Mouse (Mus musculus) lung, adult 2 months (tissue): ENCODE measurements around the gene Dusp21. TPM values are rescaled to one million over a fixed set of nuclear protein-coding genes. Genes with fewer than 3 reads are reported as not detected.

Experiments
- DNase-seq: peaks from one replicate; pipeline ENCODE4 v3.0.0; 2022
- H3K4me1 ChIP-seq: fragments of 200-500 bp; 2 replicates; pipeline ENCODE4 v1.6.1; 2011; ENCODE audit warnings: low read length; ENCODE audit not compliant: control insufficient read depth, insufficient read depth
- H3K4me3 ChIP-seq: fragments of 200-500 bp; replicated peaks from 2 replicates; pipeline ENCODE3; 2011; ENCODE audit warnings: low read depth, mild to moderate bottlenecking, control low read depth, low read length; ENCODE audit errors: extremely low read depth
- CTCF ChIP-seq: fragments of 200-500 bp; IDR thresholded peaks from 2 replicates; pipeline ENCODE4 v1.5.1; 2011; ENCODE audit warnings: mild to moderate bottlenecking, low read length, control low read depth; ENCODE audit not compliant: insufficient read depth
- POLR2A ChIP-seq: fragments of 200-500 bp; IDR thresholded peaks from 2 replicates; pipeline ENCODE4 v1.6.1; 2011; ENCODE audit warnings: low read depth, mild to moderate bottlenecking, control low read depth, low read length, borderline replicate concordance; ENCODE audit errors: extremely low read depth
- WGBS: fragments of 180-500 bp; shearing (Covaris S2); methylation state at CpG from one replicate; pipeline ENCODE4 v1.1.7; 2018; 5-methylcytosine and 5-hydroxymethylcytosine counted together
- polyA plus RNA-seq: library from polyadenylated mRNA; depleted of rRNA; stranded (reverse); fragments of >200 nt; gene quantifications from 2 replicates; pipeline ENCODE4 v1.2.3, GENCODE M21; 2012; rRNA removed

Gene Dusp21
- polyA plus RNA-seq = not detected in 2 replicates

DNA sequence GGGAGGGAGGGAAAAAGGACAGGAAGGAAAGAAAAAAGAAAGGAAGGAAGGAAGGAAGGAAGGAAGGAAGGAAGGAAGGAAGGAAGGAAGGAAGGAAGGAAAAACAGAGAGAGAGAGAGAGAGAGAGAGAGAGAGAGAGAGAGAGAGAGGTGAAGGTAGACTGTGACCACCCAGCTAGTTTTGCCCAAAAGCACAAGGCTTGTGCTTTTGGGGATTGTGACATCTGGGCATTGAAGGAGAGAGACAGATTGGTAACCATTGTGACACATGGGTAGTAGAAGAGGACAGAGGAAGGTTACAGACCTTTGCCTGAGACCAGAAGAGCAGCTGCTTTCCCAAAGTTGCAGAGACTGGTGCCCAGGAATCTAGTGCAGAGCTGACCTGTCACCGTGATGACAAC lies at the start of gene Dusp21:
Gene Dusp21 (plus strand): TSS at position 301 of the 400 bp plus-strand sequence.
- WGBS = 96% methylated on average over 1 of the region's 1 CpGs
- Histone ChIP-seq H3K4me1 (no peaks in the 10 kb centered on the region), H3K4me3 (no peak within 1 kb of the TSS)
- no peak for DNase-seq
- TF ChIP-seq CTCF (no peak), POLR2A (no peak)

DNA sequence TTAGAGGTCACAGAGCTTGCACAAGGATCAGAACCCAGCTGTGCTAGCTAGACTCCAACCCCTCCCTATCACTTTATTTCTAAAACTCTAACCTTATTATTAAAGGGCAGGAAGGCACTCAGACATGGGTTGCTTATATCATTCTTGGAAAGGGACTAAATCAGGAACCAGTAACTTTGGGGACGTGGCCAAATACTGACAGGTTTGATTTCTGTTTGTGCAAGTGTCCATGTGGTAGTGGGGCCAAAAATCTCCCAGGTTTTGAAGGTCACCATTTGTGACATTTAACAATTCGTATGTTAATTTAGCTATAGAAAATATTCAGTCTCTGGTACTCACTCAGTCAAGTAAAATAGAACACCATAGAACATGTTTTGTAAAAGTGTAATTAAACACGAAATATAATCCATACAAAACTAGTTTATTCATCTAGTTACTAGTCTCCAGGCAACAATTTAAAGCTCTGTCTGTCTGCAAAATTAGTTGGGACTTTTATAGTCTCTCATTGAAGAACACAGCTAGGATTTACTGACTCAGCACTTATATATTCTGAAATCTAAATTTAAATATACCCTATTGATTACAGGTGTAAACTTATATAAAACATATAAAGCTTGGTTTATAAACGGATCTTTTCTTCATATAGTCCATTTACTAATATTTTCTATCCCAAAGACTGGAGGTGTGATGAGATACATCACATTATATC lies 15.2 kb downstream of the Dusp21 start:
- TF ChIP-seq POLR2A = no peak
- no peak for TF ChIP-seq CTCF
- Histone ChIP-seq H3K4me1 (no peaks in the 10 kb centered on the region), H3K4me3 (no peak overlapping the region)
- WGBS = 61% methylated on average over 4 of the region's 4 CpGs
- DNase-seq = no peak

DNA sequence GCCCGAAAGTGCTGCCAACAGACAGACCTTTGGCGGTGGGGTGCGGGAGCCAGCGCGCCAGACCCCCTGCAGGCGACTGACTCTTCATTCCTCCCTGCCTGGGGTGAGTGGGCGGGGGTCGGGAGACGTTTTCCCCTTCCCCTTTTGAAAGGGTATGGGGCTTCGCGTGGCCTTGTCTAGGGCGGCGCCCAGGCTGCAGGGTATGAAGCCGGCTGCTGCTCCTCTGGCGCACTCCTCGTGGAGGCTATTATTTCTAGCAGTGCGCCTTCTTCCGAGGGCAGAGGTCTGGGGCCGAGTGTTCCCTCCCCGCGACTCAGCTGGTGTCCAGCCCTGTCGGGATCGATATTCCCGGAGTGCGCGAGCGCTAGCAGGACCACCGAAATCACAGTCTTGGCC lies 16.1 kb downstream of the Dusp21 start:
- TF ChIP-seq CTCF = no peak
- no peak for TF ChIP-seq POLR2A
- WGBS = under 1% methylated on average over 28 of the region's 28 CpGs
- Histone ChIP-seq H3K4me3 (peak overlapping the region; percentile 88), H3K4me1 (no peaks in the 10 kb centered on the region)
- no peak for DNase-seq

DNA sequence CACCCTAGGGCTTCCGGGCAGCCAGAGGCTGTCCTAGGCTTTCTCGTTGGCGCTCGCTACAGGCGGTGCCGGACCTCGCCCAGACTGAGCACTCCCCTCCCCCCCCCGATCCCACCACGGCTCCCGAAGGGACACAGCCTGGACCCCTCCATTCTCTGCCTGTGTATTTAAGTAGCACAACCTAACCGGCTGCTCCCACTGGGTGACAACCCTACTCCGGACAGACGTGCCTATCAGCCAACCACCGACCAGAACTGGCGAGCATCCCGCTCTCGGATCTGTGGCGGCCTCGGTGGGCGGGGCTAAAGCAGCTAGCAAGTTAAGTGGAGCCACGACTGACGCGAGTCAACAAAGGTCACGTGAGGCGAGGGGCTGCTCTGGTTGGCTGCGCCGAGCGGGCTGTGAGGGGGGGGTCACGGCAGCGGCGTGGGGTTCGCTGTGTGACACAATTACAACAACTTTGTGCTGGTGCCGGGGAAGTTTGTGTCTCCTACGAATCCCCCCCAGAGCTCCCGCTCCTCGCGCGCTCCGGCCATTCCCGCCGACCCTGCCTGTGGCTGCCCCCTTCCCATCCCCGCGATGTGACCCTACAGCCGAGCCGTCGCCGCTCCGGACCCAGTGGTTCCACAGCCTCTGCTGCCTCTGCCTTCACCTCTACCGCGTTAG lies 16.7 kb downstream of the Dusp21 start, which contains the start of gene Kdm6a:
Gene Kdm6a (plus strand): TSS at position 384 of the 666 bp plus-strand sequence.
- TF ChIP-seq CTCF (no peak), POLR2A (peak; percentile 69; the same call in 1 of the 2 replicates)
- Histone ChIP-seq H3K4me3 (peak within 1 kb of the TSS; percentile 97), H3K4me1 (no peaks in the 10 kb centered on the region; the same call in 1 of the 2 replicates)
- DNase-seq = peak; percentile 93
- under 1% methylated on average over 50 of the region's 50 CpGs for WGBS

DNA sequence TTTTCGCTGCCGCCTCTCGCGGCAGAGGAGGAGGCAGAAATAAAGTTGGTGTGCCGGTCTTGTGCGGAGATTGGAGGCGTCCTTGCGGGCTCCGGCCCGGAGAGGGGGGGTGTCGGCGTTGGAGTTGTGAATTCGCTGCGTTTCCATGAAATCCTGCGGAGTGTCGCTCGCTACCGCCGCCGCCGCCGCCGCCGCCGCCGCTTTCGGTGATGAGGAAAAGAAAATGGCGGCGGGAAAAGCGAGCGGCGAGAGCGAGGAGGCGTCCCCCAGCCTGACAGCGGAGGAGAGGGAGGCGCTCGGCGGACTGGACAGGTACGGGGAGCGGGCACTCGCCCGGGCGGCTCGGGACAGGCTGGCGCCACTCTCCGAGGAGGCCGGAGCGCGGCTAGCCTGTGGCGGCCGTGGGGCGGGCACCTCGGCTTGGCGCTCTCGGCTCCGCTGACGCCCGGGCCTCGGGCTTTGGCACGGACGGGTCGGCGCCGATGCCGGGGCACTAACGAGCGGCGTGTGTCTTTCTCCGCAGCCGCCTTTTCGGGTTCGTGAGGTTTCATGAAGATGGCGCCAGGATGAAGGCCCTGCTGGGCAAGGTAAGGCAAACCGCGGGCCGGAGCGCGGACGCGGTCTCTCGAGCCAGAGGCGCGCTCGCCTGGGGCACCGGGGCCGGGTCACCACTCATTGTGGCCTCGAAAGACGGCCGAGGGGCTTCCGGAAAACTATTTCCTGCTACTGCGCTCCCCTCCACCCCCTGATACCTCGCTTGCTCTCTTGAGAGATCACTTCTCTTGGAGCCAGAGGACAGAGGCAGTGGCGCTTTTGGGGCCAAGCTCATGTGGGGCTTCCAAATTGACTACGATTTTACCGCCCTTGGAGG lies 17.4 kb downstream of the Dusp21 start:
- under 1% methylated on average over 93 of the region's 95 CpGs for WGBS
- H3K4me1 ChIP-seq = no peaks in the 10 kb centered on the region; the same call in 1 of the 2 replicates
- peak overlapping the region; percentile 97 for H3K4me3 ChIP-seq
- peak; percentile 48 for DNase-seq
- TF ChIP-seq CTCF = no peak
- TF ChIP-seq POLR2A = no peak

DNA sequence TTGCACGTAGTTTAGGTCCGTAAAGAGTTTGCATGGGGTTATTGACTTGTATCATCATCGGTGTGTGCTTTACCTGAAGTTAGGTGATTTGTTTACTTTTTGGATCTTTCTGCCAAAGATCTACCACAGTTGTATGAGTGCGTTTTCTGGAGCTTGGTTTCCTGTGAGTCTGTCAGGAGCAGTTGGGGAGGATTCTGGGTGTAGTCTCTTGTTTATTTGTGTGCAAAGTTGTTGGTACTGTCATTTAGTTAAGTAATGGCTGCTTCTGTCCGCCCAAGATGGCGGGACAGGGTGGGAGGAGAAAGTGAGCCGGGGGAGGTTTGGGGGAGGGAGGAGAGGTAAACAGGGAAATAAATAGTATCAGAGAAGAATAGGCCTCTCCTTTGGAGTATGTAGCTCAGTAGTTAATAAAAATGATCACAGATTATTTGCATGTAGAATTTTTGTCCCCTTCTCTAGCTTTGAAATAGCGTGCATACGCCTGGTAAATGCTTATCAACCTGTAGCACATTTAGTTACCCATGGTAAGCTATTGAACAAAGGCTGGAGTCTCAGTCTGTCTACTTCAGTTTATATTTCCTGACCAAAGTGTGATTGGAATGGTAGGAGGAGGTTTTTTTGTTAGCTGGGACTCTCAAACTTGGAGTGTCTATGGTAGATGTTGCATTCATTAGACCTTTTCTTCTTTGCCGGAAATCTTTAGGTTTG lies 18.4 kb downstream of the Dusp21 start:
- WGBS = 3% methylated on average over 10 of the region's 10 CpGs
- Histone ChIP-seq H3K4me1 (no peaks in the 10 kb centered on the region; the same call in 1 of the 2 replicates), H3K4me3 (peak overlapping the region; percentile 97)
- TF ChIP-seq CTCF (no peak), POLR2A (no peak)
- no peak for DNase-seq

DNA sequence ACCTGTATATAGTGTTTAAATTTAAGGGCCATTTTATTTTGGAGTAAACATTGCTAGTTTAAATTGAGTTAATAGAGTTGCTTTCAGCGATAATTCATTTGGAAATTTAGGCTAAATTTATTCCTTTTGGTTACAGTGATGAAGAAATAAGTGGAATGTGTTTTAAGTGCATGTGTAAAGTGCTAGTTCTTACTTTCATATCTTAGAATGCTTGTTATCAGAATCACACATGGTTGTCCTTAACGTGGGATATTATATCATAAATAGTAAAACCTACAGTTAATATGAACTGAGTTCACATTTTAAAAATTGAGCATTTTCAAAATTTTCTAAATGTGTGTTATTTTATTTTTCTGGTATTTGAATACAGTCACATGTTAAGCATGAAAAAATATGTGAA lies 19.5 kb downstream of the Dusp21 start:
- WGBS = 33% methylated on average over 2 of the region's 2 CpGs
- no peak for DNase-seq
- Histone ChIP-seq H3K4me1 (no peaks in the 10 kb centered on the region; the same call in 1 of the 2 replicates), H3K4me3 (no peak overlapping the region)
- TF ChIP-seq CTCF = no peak
- no peak for TF ChIP-seq POLR2A

DNA sequence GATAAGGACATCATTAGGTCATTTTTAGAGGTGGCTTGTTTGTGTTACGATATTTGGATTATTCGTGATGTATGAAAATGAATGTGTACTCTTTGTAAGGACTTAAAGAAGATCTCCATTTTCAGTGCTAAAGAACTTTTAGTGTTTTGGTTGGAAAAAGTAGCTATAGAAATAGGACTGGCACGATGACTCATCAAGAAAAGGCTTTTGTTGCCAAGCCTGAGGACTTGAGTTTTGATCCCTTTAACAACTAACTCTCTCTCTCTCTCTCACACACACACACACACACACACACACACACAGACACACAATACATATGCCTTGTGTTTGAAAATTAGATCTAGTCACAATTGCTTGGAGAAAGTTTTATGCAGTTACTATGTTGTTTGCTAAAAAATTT lies 21.3 kb downstream of the Dusp21 start:
- TF ChIP-seq CTCF = no peak
- no peak for DNase-seq
- no peak overlapping the region for H3K4me3 ChIP-seq
- H3K4me1 ChIP-seq = no peaks in the 10 kb centered on the region; the same call in 1 of the 2 replicates
- WGBS = 39% methylated on average over 3 of the region's 3 CpGs

DNA sequence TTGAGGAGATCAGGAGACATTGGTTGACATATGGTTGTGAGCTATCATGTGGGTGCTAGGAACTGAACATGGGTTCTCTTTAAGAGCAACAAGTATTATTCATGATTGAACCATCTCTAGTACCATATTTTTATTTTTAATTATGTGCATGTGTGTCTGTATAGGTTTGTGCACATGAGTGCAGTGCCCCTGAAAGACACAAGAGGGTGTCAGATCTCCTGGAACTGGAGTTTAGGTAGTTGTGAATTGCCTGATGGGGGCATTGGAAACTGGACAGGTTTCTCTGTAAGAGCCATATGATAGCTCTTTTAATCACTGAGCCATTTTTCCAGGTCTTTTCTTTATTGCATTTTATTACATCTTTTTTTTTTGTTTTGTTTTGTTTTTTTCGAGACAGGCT lies 23.3 kb downstream of the Dusp21 start:
- no peaks in the 10 kb centered on the region; the same call in 1 of the 2 replicates for H3K4me1 ChIP-seq
- WGBS = 90% methylated on average over 1 of the region's 1 CpGs
- TF ChIP-seq POLR2A (no peak), CTCF (no peak)
- no peak for DNase-seq
- no peak overlapping the region for H3K4me3 ChIP-seq
